Mouse (Mus musculus): ENCODE results near the gene Tdrd3. TPM values are rescaled to one million over a fixed set of nuclear protein-coding genes. Genes with fewer than 3 reads are reported as not detected.

Gene Tdrd3
- polyA plus RNA-seq, 1 experiment from 2014 or later = 22.3 TPM

- Histone ChIP-seq H3K9ac (no peak overlapping the region), H3K4me2 (replicated peaks) (no peak overlapping the region)
- peak; percentile 86 for ATAC-seq
These were observed 47.7 kb downstream of the Tdrd3 start for GRCm38 (mm10) chr14:87463963-87464654.

DNA sequence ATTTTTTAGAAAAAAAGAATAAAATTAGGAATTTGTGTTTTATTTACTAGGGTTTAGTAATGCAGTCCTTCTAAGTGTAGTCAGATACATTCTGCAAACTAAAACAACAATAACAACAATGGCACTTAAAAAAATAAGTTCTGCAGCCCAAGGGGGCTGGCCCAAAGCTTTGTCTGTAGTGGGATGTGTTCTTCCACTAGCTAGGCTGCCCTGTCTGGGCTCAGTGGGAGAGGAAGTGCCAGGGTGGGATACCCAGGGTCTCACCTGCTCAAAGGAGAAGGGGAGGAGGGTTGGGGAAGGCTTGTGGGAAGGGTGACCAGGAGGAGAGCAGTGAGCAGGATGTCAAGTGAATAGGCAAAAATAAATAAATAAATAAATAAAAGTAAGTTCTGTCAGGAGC, 48.2 kb downstream of the Tdrd3 start:
- H3K4me2 ChIP-seq (replicated peaks) = no peak overlapping the region
- ATAC-seq = 0 out of 2 replicates have a peak, but pooled peaks have one; percentile 28

More at GRCm38 (mm10) chr14:87463963-87464654, 47.7 kb downstream of the Tdrd3 start:
- no peaks in the 10 kb centered on the region for H3K36me3 ChIP-seq
- H3K4me1 ChIP-seq (replicated peaks) = peaks cover 4% of the 10 kb centered on the region; the same call in 1 of the 2 replicates
- H3K27ac ChIP-seq = no peak overlapping the region
- no peaks in the 10 kb centered on the region for H3K27me3 ChIP-seq (replicated peaks)
- H3K4me3 ChIP-seq (replicated peaks) = no peak overlapping the region
- H3K9me3 ChIP-seq = no peaks in the 10 kb centered on the region
- WGBS = 17% methylated on average over 11 of the region's 11 CpGs

DNA sequence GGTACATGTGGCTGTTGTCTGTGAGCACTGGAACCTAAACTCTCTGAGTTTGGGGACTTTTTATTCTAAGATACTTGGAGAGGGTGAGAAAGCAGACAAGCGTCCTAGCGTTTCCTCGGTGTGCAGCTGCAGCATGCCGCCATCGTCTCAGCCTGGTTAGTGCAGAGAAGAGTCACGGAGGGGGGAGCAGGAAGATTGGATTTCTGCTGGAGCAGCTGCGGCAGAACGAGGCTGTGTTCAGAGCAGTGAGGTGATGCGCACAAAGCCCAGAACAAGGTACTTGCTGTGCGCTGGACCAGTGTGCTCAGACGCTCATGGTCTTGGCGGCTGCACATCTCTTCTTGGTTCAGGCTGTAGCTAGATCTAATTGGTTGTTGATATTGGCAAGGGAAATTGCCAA, 51.1 kb downstream of the Tdrd3 start:
- no peak overlapping the region for H3K4me2 ChIP-seq (replicated peaks)
- H3K4me3 ChIP-seq (replicated peaks) = no peak overlapping the region
- H3K36me3 ChIP-seq = no peaks in the 10 kb centered on the region
- no peak overlapping the region for H3K27ac ChIP-seq
- H3K9me3 ChIP-seq = no peaks in the 10 kb centered on the region
- ATAC-seq = no peak
- WGBS = 84% methylated on average over 12 of the region's 12 CpGs
- H3K4me1 ChIP-seq (replicated peaks) = 0 out of 2 replicates have a peak, but pooled peaks cover 4% of the 10 kb centered on the region
- no peak overlapping the region for H3K9ac ChIP-seq
- H3K27me3 ChIP-seq (replicated peaks) = no peaks in the 10 kb centered on the region

More for the DNA sequence above, 48.2 kb downstream of the Tdrd3 start:
- no peak overlapping the region for H3K9ac ChIP-seq
- H3K36me3 ChIP-seq = no peaks in the 10 kb centered on the region
- no peaks in the 10 kb centered on the region for H3K27me3 ChIP-seq (replicated peaks)
- no peak overlapping the region for H3K4me3 ChIP-seq (replicated peaks)
- H3K27ac ChIP-seq = no peak overlapping the region
- no peaks in the 10 kb centered on the region for H3K9me3 ChIP-seq
- H3K4me1 ChIP-seq (replicated peaks) = peaks cover 4% of the 10 kb centered on the region; the same call in 1 of the 2 replicates

- Histone ChIP-seq H3K36me3 (no peaks in the 10 kb centered on the region), H3K4me1 (replicated peaks) (0 out of 2 replicates have a peak, but pooled peaks cover 2% of the 10 kb centered on the region), H3K27me3 (replicated peaks) (no peaks in the 10 kb centered on the region), H3K27ac (no peak overlapping the region), H3K4me3 (replicated peaks) (no peak overlapping the region), H3K9me3 (no peaks in the 10 kb centered on the region), H3K9ac (no peak overlapping the region), H3K4me2 (replicated peaks) (no peak overlapping the region)
- 76% methylated on average over 1 of the region's 1 CpGs for WGBS
- ATAC-seq = no peak
These were observed 55.1 kb downstream of the Tdrd3 start for GRCm38 (mm10) chr14:87471521-87471920.

DNA sequence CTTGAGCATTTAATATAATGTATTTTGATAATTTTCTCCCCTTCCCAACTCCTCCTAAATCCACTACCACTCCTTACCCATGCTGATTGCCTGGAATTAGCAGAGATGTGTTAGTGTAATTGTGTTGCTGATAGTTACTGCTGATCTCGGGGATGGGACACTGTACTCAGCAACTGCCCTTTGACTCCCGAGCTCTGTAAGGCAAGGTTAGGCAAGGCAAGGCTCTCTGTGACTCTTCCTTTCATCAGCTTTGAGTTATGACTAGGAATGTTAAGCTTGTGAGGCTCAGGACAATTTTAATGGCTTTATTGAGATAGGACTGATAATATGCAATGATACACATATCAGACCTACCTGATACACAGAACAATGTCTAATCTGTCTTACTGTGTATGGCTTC, 56.3 kb downstream of the Tdrd3 start:
- Histone ChIP-seq H3K36me3 (no peaks in the 10 kb centered on the region), H3K4me1 (replicated peaks) (0 out of 2 replicates have a peak, but pooled peaks cover 2% of the 10 kb centered on the region), H3K4me2 (replicated peaks) (no peak overlapping the region), H3K9ac (no peak overlapping the region), H3K4me3 (replicated peaks) (no peak overlapping the region), H3K27me3 (replicated peaks) (no peaks in the 10 kb centered on the region), H3K27ac (no peak overlapping the region), H3K9me3 (no peaks in the 10 kb centered on the region)
- 53% methylated on average over 2 of the region's 2 CpGs for WGBS
- ATAC-seq = peak; percentile 66

DNA sequence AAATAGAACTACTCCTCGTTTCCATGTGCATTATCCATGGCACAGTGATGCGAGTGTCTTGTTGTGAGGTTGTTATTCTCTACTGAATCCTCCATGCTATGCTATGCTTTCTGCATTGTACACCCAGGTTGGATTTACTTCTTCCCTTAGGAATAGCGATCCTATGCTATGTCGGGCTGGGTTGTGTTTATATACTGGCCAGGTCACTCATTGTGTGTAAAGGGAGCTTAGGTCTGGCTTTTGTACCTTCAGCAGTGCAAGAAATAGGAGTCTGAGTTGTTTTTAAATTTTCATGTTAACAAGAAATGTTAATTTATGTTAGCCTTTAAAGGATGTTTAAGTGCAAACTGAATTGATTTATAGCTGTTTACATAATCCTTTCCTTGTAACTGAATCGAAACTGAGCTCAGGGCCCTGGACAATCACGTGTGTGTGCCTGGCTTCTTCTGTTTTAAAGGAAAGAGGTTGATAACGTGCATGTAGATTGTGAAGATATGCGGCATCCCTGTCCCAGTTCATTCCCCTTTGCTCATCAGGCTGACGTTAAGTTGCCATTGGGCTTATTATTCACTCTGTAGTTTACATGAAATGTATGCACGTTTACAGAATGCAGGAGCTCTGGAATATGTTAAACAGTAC, 59.4 kb downstream of the Tdrd3 start:
- Histone ChIP-seq H3K4me3 (replicated peaks) (no peak overlapping the region), H3K9ac (no peak overlapping the region), H3K27ac (no peak overlapping the region), H3K4me1 (replicated peaks) (0 out of 2 replicates have a peak, but pooled peaks cover 2% of the 10 kb centered on the region), H3K9me3 (no peaks in the 10 kb centered on the region), H3K27me3 (replicated peaks) (no peaks in the 10 kb centered on the region), H3K36me3 (no peaks in the 10 kb centered on the region), H3K4me2 (replicated peaks) (no peak overlapping the region)
- ATAC-seq = peak; percentile 55; the same call in 1 of the 2 replicates
- WGBS = 29% methylated on average over 10 of the region's 10 CpGs

GRCm38 (mm10) chr14:87478339-87478951, 62.0 kb downstream of the Tdrd3 start:
- no peak overlapping the region for H3K4me3 ChIP-seq (replicated peaks)
- no peaks in the 10 kb centered on the region for H3K36me3 ChIP-seq
- H3K4me2 ChIP-seq (replicated peaks) = no peak overlapping the region
- no peak overlapping the region for H3K27ac ChIP-seq
- H3K4me1 ChIP-seq (replicated peaks) = 0 out of 2 replicates have a peak, but pooled peaks cover 2% of the 10 kb centered on the region
- no peak for ATAC-seq
- no peaks in the 10 kb centered on the region for H3K27me3 ChIP-seq (replicated peaks)
- H3K9me3 ChIP-seq = no peaks in the 10 kb centered on the region
- 54% methylated on average over 3 of the region's 3 CpGs for WGBS
- no peak overlapping the region for H3K9ac ChIP-seq

GRCm38 (mm10) chr14:87485888-87486287, 69.4 kb downstream of the Tdrd3 start:
- Histone ChIP-seq H3K4me1 (replicated peaks) (no peaks in the 10 kb centered on the region), H3K4me2 (replicated peaks) (no peak overlapping the region), H3K27me3 (replicated peaks) (no peaks in the 10 kb centered on the region), H3K9me3 (no peaks in the 10 kb centered on the region), H3K36me3 (no peaks in the 10 kb centered on the region; the same call in 1 of the 2 replicates), H3K27ac (no peak overlapping the region), H3K9ac (no peak overlapping the region), H3K4me3 (replicated peaks) (no peak overlapping the region)
- WGBS = 75% methylated on average over 3 of the region's 3 CpGs
- ATAC-seq = no peak

- no peak for ATAC-seq
- Histone ChIP-seq H3K36me3 (no peaks in the 10 kb centered on the region), H3K9ac (no peak overlapping the region), H3K4me2 (replicated peaks) (no peak overlapping the region), H3K27me3 (replicated peaks) (no peaks in the 10 kb centered on the region), H3K27ac (no peak overlapping the region), H3K9me3 (no peaks in the 10 kb centered on the region), H3K4me3 (replicated peaks) (no peak overlapping the region), H3K4me1 (replicated peaks) (no peaks in the 10 kb centered on the region)
- 91% methylated on average over 11 of the region's 11 CpGs for WGBS
These were observed 81.6 kb downstream of the Tdrd3 start for GRCm38 (mm10) chr14:87497955-87498594.

GRCm38 (mm10) chr14:87505924-87506323, 89.5 kb downstream of the Tdrd3 start:
- peaks cover 8% of the 10 kb centered on the region; the same call in 1 of the 2 replicates for H3K36me3 ChIP-seq
- ATAC-seq = no peak
- no peak overlapping the region for H3K9ac ChIP-seq
- H3K4me1 ChIP-seq (replicated peaks) = no peaks in the 10 kb centered on the region
- WGBS = 86% methylated on average over 8 of the region's 8 CpGs
- no peak overlapping the region for H3K4me3 ChIP-seq (replicated peaks)
- H3K9me3 ChIP-seq = no peaks in the 10 kb centered on the region
- no peak overlapping the region for H3K4me2 ChIP-seq (replicated peaks)
- H3K27me3 ChIP-seq (replicated peaks) = no peaks in the 10 kb centered on the region
- H3K27ac ChIP-seq = no peak overlapping the region

- H3K27me3 ChIP-seq (replicated peaks) = no peaks in the 10 kb centered on the region
- no peak overlapping the region for H3K27ac ChIP-seq
- ATAC-seq = no peak
- no peaks in the 10 kb centered on the region for H3K9me3 ChIP-seq
- H3K4me2 ChIP-seq (replicated peaks) = no peak overlapping the region
- H3K9ac ChIP-seq = no peak overlapping the region
- H3K36me3 ChIP-seq = no peaks in the 10 kb centered on the region
- no peak overlapping the region for H3K4me3 ChIP-seq (replicated peaks)
- H3K4me1 ChIP-seq (replicated peaks) = no peaks in the 10 kb centered on the region
- WGBS = 86% methylated on average over 3 of the region's 3 CpGs
These were observed 98.8 kb downstream of the Tdrd3 start for GRCm38 (mm10) chr14:87515281-87515680.

DNA sequence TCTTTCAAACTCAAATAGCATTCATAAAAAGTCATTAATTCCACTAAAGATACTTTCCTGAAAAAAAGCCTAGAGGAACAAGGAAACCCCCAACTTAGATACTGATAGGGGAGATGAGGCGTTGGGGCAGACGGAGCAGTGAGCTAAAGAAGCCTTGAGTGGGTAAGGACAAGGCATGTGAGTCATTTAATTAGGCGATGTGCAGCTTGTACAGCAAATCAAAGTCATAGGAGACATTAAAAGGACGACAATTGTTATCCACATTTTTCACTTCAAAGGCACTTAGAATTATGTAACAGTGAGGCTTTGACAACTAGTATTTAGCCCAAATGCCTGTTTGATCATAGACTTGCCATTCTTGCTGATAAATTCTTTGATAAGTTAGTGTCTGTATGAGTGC, 100.9 kb downstream of the Tdrd3 start:
- Histone ChIP-seq H3K36me3 (no peaks in the 10 kb centered on the region), H3K9me3 (no peaks in the 10 kb centered on the region), H3K9ac (no peak overlapping the region), H3K27ac (no peak overlapping the region), H3K27me3 (replicated peaks) (no peaks in the 10 kb centered on the region), H3K4me3 (replicated peaks) (no peak overlapping the region), H3K4me2 (replicated peaks) (no peak overlapping the region), H3K4me1 (replicated peaks) (no peaks in the 10 kb centered on the region)
- ATAC-seq = no peak
- WGBS = 92% methylated on average over 4 of the region's 4 CpGs

Data from intestine, embryonic 15.5 days (tissue).